Mouse (Mus musculus): ENCODE measurements around the gene Asap3.
A peak's percentile ranks its signal among the peaks of the same experiment; 100 is the strongest.

The Asap3 gene

DNA sequence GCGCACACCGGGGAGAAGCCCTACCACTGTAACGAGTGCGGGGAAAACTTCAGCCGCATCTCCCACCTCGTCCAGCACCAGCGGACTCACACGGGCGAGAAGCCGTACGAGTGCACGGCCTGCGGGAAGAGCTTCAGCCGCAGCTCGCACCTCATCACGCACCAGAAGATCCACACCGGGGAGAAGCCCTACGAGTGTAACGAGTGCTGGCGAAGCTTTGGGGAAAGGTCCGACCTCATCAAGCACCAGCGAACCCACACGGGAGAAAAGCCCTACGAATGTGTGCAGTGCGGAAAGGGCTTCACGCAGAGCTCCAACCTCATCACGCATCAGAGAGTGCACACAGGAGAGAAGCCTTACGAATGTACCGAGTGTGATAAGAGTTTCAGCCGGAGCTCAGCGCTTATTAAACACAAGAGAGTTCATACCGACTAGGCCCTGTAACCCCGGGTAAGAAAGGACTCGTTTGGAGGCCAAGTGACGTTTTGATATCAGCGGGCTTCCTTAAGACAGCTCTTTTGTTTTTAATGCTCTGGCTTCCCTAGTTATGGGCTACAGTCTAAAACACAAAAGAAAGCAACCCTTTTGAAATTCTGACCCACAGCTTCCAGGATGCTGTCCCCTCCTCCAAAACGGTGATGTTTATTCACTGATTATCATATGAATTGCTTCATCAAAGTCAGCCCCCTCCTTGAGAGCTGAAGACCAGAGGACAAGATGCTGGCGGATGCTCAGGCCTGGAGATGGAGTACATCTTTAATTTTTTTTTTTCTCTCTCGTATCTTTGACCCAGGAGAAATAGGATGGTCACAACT is 84.8 kb downstream of the Asap3 start:
- DNase-seq (ENCODE audit: extremely low spot score, low spot score) = peak; percentile 34

DNA sequence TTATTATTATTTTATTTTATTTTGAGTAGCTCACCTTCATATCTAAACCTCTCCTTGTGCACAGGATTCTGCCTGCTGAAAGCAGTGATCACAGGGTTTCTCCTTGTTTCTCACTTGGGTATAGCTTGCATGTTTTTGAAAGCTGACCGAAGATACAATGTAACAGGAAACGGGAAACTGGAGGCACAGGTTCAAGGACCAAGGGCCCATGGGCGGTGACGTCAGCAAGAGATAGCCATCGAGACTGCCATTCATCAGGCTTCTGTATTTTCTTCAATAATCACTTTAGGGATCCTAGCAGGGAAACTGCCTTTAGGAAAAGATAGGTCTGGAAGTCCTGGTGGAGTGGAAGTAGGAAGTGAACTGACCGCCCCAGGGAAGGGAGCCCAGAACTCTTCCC is 85.5 kb downstream of the Asap3 start:
- DNase-seq (ENCODE audit: extremely low spot score, low spot score) = no peak

Measured in neural tube, embryonic 10.5 days (tissue).